In the genomic region with DNA sequence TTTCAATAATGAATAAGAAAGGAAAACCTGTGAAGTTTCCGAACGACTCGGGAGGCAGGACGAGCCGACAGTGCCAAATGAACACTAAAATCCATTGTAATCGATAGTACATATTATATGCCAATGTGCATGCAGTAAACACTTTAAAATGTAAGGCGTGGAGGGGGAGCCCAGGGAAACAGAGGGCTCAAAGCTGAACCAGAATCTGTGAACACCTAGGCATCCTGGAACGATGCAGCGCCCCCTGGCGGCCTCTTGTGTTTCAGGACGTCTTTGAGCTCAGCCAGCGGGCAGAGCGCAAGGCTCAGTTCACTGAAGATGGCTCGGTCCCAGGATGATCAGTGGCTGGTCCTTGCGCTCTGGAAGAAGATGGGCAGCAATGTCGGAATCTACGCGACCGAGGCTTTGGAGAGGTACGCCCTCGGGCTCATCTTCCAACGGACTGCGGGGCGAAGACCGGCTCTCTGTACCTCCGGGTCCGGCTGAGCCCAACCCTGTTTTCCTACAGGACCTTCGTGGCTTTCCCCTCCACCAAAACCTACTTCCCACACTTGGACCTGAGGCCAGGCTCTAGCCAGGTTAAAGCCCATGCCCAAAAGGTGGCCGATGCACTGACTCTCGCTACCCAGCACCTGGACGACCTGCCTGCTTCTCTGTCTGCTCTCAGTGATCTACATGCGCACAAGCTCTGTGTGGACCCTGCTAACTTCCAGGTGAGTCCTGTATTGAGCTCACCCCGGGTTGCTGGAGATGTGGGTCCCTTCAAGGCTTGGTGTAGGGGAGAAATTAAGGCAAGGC, we compare ENCODE assay signal across 8 mouse cellular contexts. TPM values are rescaled to one million over a fixed set of nuclear protein-coding genes. Genes with fewer than 3 reads are reported as not detected.
DNase-seq lines count a peak whose midpoint lies in the region; ATAC-seq and TF ChIP-seq lines count a peak whose summit lies in the region.
"Not testable (repeated sequence)": the region's sequence is repeated elsewhere in the genome, so short reads cannot be mapped to it uniquely, and the experiment has no call there.

Gene Hbq1b (plus strand): TSS at position 271 of the 798 bp plus-strand sequence.

- not testable (repeated sequence) for H3K9ac ChIP-seq in intestine, postnatal 0 days (ENCODE audit: low read depth, low read length)

- H3K27ac ChIP-seq in intestine, postnatal 0 days (ENCODE audit: low read depth, low read length); midbrain, embryonic 10.5 days (replicated peaks): not testable (repeated sequence)

- H3K9me3 ChIP-seq in intestine, postnatal 0 days (ENCODE audit: control insufficient read depth); midbrain, embryonic 10.5 days (replicated peaks): not testable (repeated sequence)

- 17% methylated on average over 30 of the region's 33 CpGs for whole genome bisulfite sequencing in intestine, postnatal 0 days
- 21% methylated on average over 32 of the region's 33 CpGs for WGBS in midbrain, embryonic 10.5 days

- H3K4me2 ChIP-seq in intestine, postnatal 0 days (replicated peaks; ENCODE audit: low read depth), result peak within 1 kb of the TSS; percentile 54

- H3K36me3 ChIP-seq in intestine, postnatal 0 days (ENCODE audit: control insufficient read depth, insufficient read depth); midbrain, embryonic 10.5 days: not testable (repeated sequence)

- intact Hi-C loops in left cerebral cortex, postnatal 36 days (cut with DNase I), result not testable (repeated sequence)

- H3K4me1 ChIP-seq in intestine, postnatal 0 days (replicated peaks; ENCODE audit: control insufficient read depth, insufficient read depth, low read length); midbrain, embryonic 10.5 days: not testable (repeated sequence)

- H3K27me3 ChIP-seq in intestine, postnatal 0 days (replicated peaks; ENCODE audit: control insufficient read depth, insufficient read depth, low read length), result not testable (repeated sequence)
- peaks cover 15% of the 10 kb centered on the region for H3K27me3 ChIP-seq in midbrain, embryonic 10.5 days (ENCODE audit: low read depth, poor library complexity, severe bottlenecking)

- TF ChIP-seq CTCF in intestine, postnatal 0 days (IDR thresholded peaks at IDR 0.05; ENCODE audit: low read depth), result peak; percentile 83

- DNase-seq in adrenal gland, adult 2 months, result peak; percentile 81
- peak; percentile 55 for DNase-seq in embryo, embryonic 9.5 days (ENCODE audit: extremely low spot score)
- DNase-seq in left cerebral cortex, postnatal 36 days (ENCODE audit: low spot score in 2 of 2), result peak; percentile 68 to 82
- DNase-seq in midbrain, embryonic 10.5 days (ENCODE audit: low spot score), result peak; percentile 67
- DNase-seq in right cerebral cortex, postnatal 36 days (ENCODE audit: low spot score in 2 of 2), result peak; percentile 73 to 74
- peak; percentile 60 to 73 for DNase-seq in urinary bladder, postnatal 4 days (ENCODE audit: low spot score in 2 of 2)

- peak; percentile 77 for ATAC-seq in granulocyte monocyte progenitor cell, adult 5-6 weeks (replicated peaks; ENCODE audit: poor library complexity, severe bottlenecking)
- not testable (repeated sequence) for ATAC-seq in intestine, postnatal 0 days

- H3K4me3 ChIP-seq in intestine, postnatal 0 days (ENCODE audit: low read depth, low read length), result not testable (repeated sequence)
- H3K4me3 ChIP-seq in midbrain, embryonic 10.5 days, result peak within 1 kb of the TSS; percentile 45

RNA-seq across cellular contexts. Expression of gene Hbq1b, which starts in this region (rescaled TPM):
- total RNA-seq in adrenal gland, adult 2 months (2021), result under 1 TPM in 1 of 2 experiments, not detected in 1; 0.75 TPM
- 0.36 TPM in 1 of 2 replicates, not detected in the other for polyA plus RNA-seq in adrenal gland, adult 2 months (2012; rRNA removed)
- not detected in 2 replicates for total RNA-seq in granulocyte monocyte progenitor cell, adult 5-6 weeks (2014; fragmentation: Nextera tagmentation)
- not detected in 2 replicates for total RNA-seq in granulocyte monocyte progenitor cell, adult 5-6 weeks (2017)
- not detected in 2 replicates for polyA plus RNA-seq in intestine, postnatal 0 days (2015; fragmentation: Nextera tagmentation; extraction: Ambion mirVana)
- not detected for total RNA-seq in left cerebral cortex, postnatal 36 days (2021)
- 5.8 and 6.6 TPM in 2 replicates for polyA plus RNA-seq in midbrain, embryonic 10.5 days (2016; fragmentation: Nextera tagmentation; extraction: Ambion mirVana)

Comparison
In these comparisons a context has a peak if more than half of its experiments do, and no peak if none do; other contexts are left out.
1. Peak in DNase-seq in adrenal gland, adult 2 months; RNA of the gene not detected or under 1 TPM.
2. Peak in ATAC-seq in granulocyte monocyte progenitor cell, adult 5-6 weeks; RNA of the gene not detected or under 1 TPM.
3. Peak in DNase-seq in left cerebral cortex, postnatal 36 days; RNA of the gene not detected or under 1 TPM.